Mouse (Mus musculus) lung, postnatal 0 days (tissue): ENCODE data around the gene Nat8f4.
"Not testable (repeated sequence)": the region's sequence is repeated elsewhere in the genome, so short reads cannot be mapped to it uniquely, and the experiment has no call there.

Source experiments
- CTCF ChIP-seq: IDR thresholded peaks from 2 replicates; pipeline ENCODE4 v1.5.1; 2016; ENCODE audit warnings: antibody characterized with exemption, mild to moderate bottlenecking
- EP300 ChIP-seq: IDR thresholded peaks from 2 replicates; pipeline ENCODE4 v1.6.1; 2016; ENCODE audit warnings: antibody characterized with exemption, mild to moderate bottlenecking, control low read depth

- not testable (repeated sequence) for TF ChIP-seq CTCF, EP300
Observed at GRCm38 (mm10) chr6:85906911-85907351, 2.2 kb upstream of the Nat8f4 start.
